Mouse (Mus musculus) left cerebral cortex, postnatal 36 days (tissue): ENCODE measurements at regions not wholly inside any gene's neighbourhood (a gene's known extent, or its start where the extent isn't known, plus 50 kb on each side); places are given as distances from the start of the nearest gene placed in this dataset.
A peak's percentile ranks its signal among the peaks of the same experiment; 100 is the strongest.

Experiments used
- DNase-seq, 2 experiments: peaks; one replicate each; pipeline ENCODE4 v3.0.0; 2021 to 2022; ENCODE audit warnings: low spot score in 2 of 2, mixed read lengths in 1 of 2
- intact Hi-C: fragments of 180-260 bp; cut with DNase I; formaldehyde crosslinking; loops from one replicate; pipeline ENCODE4 v1.15.1; 2025

- no peak for DNase-seq
- intact Hi-C loops, result no loop called here
Measured at GRCm38 (mm10) chr1:90433911-90434310, 168.9 kb upstream of the Cops8 start.

- intact Hi-C loops, result no loop called here
- no peak for DNase-seq
Measured at GRCm38 (mm10) chr1:90440638-90441037, 162.1 kb upstream of the Cops8 start.

GRCm38 (mm10) chr1:90441134-90441868 lies 161.5 kb upstream of the Cops8 start:
- intact Hi-C loops, result no loop called here
- DNase-seq, result no peak

- no peak for DNase-seq
- intact Hi-C loops, result no loop called here
Measured at GRCm38 (mm10) chr1:90442250-90443240, 160.2 kb upstream of the Cops8 start.

- intact Hi-C loops, result no loop called here
- DNase-seq, result no peak
Measured at GRCm38 (mm10) chr1:90449571-90450226, 153.1 kb upstream of the Cops8 start.

- DNase-seq, result no peak
- intact Hi-C loops, result no loop called here
Measured at GRCm38 (mm10) chr1:90451942-90452557, 150.7 kb upstream of the Cops8 start.

- no peak for DNase-seq
- intact Hi-C loops, result no loop called here
Measured at GRCm38 (mm10) chr1:90454263-90454662, 148.5 kb upstream of the Cops8 start.

- intact Hi-C loops, result no loop called here
Measured at GRCm38 (mm10) chr1:90457396-90457795, 145.4 kb upstream of the Cops8 start.

GRCm38 (mm10) chr1:90458176-90458575 lies 144.6 kb upstream of the Cops8 start:
- intact Hi-C loops, result no loop called here
- DNase-seq, result no peak

More at GRCm38 (mm10) chr1:90457396-90457795, 145.4 kb upstream of the Cops8 start:
- DNase-seq, result no peak

GRCm38 (mm10) chr1:90461699-90462098 lies 141.1 kb upstream of the Cops8 start:
- intact Hi-C loops, result loop anchor here (10.0 kb wide), 1 partner anchor 123 kb away; no protein-coding TSS in a partner anchor
- peak; percentile 19 to 29 for DNase-seq

GRCm38 (mm10) chr1:90463302-90463701 lies 139.5 kb upstream of the Cops8 start:
- intact Hi-C loops, result loop anchor here (10.0 kb wide), 1 partner anchor 121 kb away; no protein-coding TSS in a partner anchor

GRCm38 (mm10) chr1:90467646-90468045 lies 135.1 kb upstream of the Cops8 start:
- DNase-seq, result no peak
- intact Hi-C loops, result loop anchor here (10.0 kb wide), 1 partner anchor 117 kb away; no protein-coding TSS in a partner anchor

More at GRCm38 (mm10) chr1:90463302-90463701, 139.5 kb upstream of the Cops8 start:
- no peak for DNase-seq

- no peak for DNase-seq
- intact Hi-C loops, result no loop called here
Measured at GRCm38 (mm10) chr1:90470996-90471395, 131.8 kb upstream of the Cops8 start.

- intact Hi-C loops, result no loop called here
- no peak for DNase-seq
Measured at GRCm38 (mm10) chr1:90471806-90472205, 131.0 kb upstream of the Cops8 start.

GRCm38 (mm10) chr1:90475060-90475813 lies 127.5 kb upstream of the Cops8 start:
- intact Hi-C loops, result no loop called here
- DNase-seq, result no peak

GRCm38 (mm10) chr1:90476556-90477243 lies 126.1 kb upstream of the Cops8 start:
- intact Hi-C loops, result no loop called here

GRCm38 (mm10) chr1:90478839-90479238 lies 123.9 kb upstream of the Cops8 start:
- intact Hi-C loops, result no loop called here
- no peak for DNase-seq

More at GRCm38 (mm10) chr1:90476556-90477243, 126.1 kb upstream of the Cops8 start:
- no peak for DNase-seq

GRCm38 (mm10) chr1:90481247-90481646 lies 121.5 kb upstream of the Cops8 start:
- intact Hi-C loops, result no loop called here
- no peak for DNase-seq
